Mouse (Mus musculus): ENCODE measurements around the gene Ezr. TPM values are rescaled to one million over a fixed set of nuclear protein-coding genes. Genes with fewer than 3 reads are reported as not detected.

The Ezr gene
- polyA plus RNA-seq, 1 experiment: 44.5 TPM

- DNase-seq (ENCODE audit: low read depth): no peak
- TF ChIP-seq POLR2A (IDR thresholded peaks at IDR 0.05; ENCODE audit: borderline replicate concordance, extremely low read depth, insufficient read depth, insufficient read length, poor library complexity, severe bottlenecking) (no peak), CTCF (IDR thresholded peaks at IDR 0.05; ENCODE audit: borderline replicate concordance, extremely low read depth, insufficient read depth, insufficient read length) (no peak)
Observed at GRCm38 (mm10) chr17:6777629-6778331, 4.8 kb downstream of the Ezr start.

GRCm38 (mm10) chr17:6777061-6777460 is 5.5 kb downstream of the Ezr start:
- TF ChIP-seq CTCF (IDR thresholded peaks at IDR 0.05; ENCODE audit: borderline replicate concordance, extremely low read depth, insufficient read depth, insufficient read length) (no peak), POLR2A (IDR thresholded peaks at IDR 0.05; ENCODE audit: borderline replicate concordance, extremely low read depth, insufficient read depth, insufficient read length, poor library complexity, severe bottlenecking) (no peak)
- DNase-seq (ENCODE audit: low read depth): no peak

GRCm38 (mm10) chr17:6776576-6776975 is 6.0 kb downstream of the Ezr start:
- DNase-seq (ENCODE audit: low read depth): no peak
- TF ChIP-seq POLR2A (IDR thresholded peaks at IDR 0.05; ENCODE audit: borderline replicate concordance, extremely low read depth, insufficient read depth, insufficient read length, poor library complexity, severe bottlenecking) (no peak), CTCF (IDR thresholded peaks at IDR 0.05; ENCODE audit: borderline replicate concordance, extremely low read depth, insufficient read depth, insufficient read length) (no peak)

DNA sequence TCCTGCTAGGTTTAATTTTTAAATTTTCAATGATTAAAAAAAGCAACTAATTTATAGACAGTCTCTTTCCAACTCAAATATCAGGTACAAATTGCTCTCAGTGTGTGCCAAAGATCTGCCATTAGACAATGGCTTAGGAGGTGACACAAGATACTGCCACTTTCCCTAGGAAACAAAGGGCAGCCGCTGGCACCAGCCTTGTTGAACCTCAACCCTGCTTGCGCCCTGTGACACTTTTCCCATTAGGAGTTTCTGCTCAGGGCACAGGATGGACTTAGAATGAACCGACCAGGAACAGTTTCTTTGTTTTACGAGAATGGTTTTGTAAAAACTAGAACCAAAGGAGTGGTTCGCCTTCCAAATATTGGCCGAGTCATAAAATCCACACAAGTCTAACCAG is 6.5 kb downstream of the Ezr start:
- TF ChIP-seq CTCF (IDR thresholded peaks at IDR 0.05; ENCODE audit: borderline replicate concordance, extremely low read depth, insufficient read depth, insufficient read length) (no peak), POLR2A (IDR thresholded peaks at IDR 0.05; ENCODE audit: borderline replicate concordance, extremely low read depth, insufficient read depth, insufficient read length, poor library complexity, severe bottlenecking) (no peak)
- DNase-seq (ENCODE audit: low read depth): no peak

DNA sequence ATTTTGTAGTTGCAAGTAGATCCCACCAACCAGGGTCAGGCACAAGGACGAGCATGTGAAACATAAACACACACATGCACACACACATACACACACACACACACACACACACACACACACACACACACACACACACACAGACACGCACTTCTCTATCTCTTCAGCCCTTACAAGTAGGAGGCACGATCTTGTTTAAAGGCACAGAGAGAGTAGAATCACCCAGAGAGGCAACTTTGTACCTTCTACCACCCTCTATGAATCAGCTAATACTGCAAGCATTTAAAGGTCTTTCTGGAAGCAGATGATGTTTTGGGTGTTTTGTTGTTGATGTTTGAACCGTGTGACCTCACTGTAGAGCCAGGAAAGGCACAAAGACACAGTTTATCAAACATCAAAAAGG is 6.9 kb downstream of the Ezr start:
- TF ChIP-seq POLR2A (IDR thresholded peaks at IDR 0.05; ENCODE audit: borderline replicate concordance, extremely low read depth, insufficient read depth, insufficient read length, poor library complexity, severe bottlenecking): no peak
- TF ChIP-seq CTCF (IDR thresholded peaks at IDR 0.05; ENCODE audit: borderline replicate concordance, extremely low read depth, insufficient read depth, insufficient read length): no peak
- DNase-seq (ENCODE audit: low read depth): no peak

DNA sequence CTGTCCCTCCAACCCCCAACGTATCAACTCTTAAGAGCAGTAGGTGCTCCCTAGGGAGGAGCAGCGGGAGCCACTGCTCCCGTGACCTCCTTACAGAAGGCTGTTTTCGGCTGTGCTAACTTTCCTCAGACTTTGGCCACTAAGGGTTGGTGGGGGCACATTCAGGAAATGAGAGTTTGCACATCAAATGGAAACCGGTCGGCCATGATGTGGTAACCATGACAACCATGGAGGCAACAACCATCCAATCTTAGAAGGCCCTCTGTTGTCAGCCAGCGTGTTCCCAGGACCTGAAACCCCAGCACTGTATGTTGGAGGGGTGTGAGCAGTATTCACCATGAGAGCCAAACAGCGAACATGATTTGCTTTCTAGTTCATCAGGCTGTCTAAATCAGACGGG is 7.4 kb downstream of the Ezr start:
- DNase-seq (ENCODE audit: low read depth): no peak
- no peak for TF ChIP-seq CTCF (IDR thresholded peaks at IDR 0.05; ENCODE audit: borderline replicate concordance, extremely low read depth, insufficient read depth, insufficient read length)
- TF ChIP-seq POLR2A (IDR thresholded peaks at IDR 0.05; ENCODE audit: borderline replicate concordance, extremely low read depth, insufficient read depth, insufficient read length, poor library complexity, severe bottlenecking): no peak

- DNase-seq (ENCODE audit: low read depth): no peak
- TF ChIP-seq POLR2A (IDR thresholded peaks at IDR 0.05; ENCODE audit: borderline replicate concordance, extremely low read depth, insufficient read depth, insufficient read length, poor library complexity, severe bottlenecking) (no peak), CTCF (IDR thresholded peaks at IDR 0.05; ENCODE audit: borderline replicate concordance, extremely low read depth, insufficient read depth, insufficient read length) (no peak)
Observed at GRCm38 (mm10) chr17:6773249-6773966, 9.2 kb downstream of the Ezr start.

GRCm38 (mm10) chr17:6772490-6772773 is 10.2 kb downstream of the Ezr start:
- DNase-seq (ENCODE audit: low read depth): no peak
- TF ChIP-seq POLR2A (IDR thresholded peaks at IDR 0.05; ENCODE audit: borderline replicate concordance, extremely low read depth, insufficient read depth, insufficient read length, poor library complexity, severe bottlenecking): no peak
- no peak for TF ChIP-seq CTCF (IDR thresholded peaks at IDR 0.05; ENCODE audit: borderline replicate concordance, extremely low read depth, insufficient read depth, insufficient read length)

GRCm38 (mm10) chr17:6771661-6772489 is 10.7 kb downstream of the Ezr start:
- TF ChIP-seq POLR2A (IDR thresholded peaks at IDR 0.05; ENCODE audit: borderline replicate concordance, extremely low read depth, insufficient read depth, insufficient read length, poor library complexity, severe bottlenecking) (no peak), CTCF (IDR thresholded peaks at IDR 0.05; ENCODE audit: borderline replicate concordance, extremely low read depth, insufficient read depth, insufficient read length) (no peak)
- DNase-seq (ENCODE audit: low read depth): no peak

DNA sequence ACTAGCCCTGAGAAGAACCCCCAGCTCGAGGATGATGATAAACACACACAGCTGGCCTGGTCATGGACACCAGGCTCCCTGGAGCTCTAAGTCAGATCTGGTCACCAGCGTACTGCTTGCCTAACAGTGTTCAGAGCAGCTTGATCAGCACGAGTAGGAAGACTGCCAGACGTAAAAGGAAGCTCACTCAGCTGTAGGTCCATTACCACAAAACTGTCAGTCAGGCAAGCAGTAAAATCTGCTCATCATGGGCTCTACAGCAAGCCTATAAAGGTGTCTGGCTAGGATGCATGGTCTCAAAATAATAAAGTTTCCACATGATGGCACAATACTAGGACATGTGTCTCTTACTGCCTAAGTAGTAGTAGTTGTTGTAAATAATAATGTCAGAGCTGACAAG is 13.0 kb downstream of the Ezr start:
- DNase-seq (ENCODE audit: low read depth): no peak
- no peak for TF ChIP-seq CTCF (IDR thresholded peaks at IDR 0.05; ENCODE audit: borderline replicate concordance, extremely low read depth, insufficient read depth, insufficient read length)
- TF ChIP-seq POLR2A (IDR thresholded peaks at IDR 0.05; ENCODE audit: borderline replicate concordance, extremely low read depth, insufficient read depth, insufficient read length, poor library complexity, severe bottlenecking): no peak

DNA sequence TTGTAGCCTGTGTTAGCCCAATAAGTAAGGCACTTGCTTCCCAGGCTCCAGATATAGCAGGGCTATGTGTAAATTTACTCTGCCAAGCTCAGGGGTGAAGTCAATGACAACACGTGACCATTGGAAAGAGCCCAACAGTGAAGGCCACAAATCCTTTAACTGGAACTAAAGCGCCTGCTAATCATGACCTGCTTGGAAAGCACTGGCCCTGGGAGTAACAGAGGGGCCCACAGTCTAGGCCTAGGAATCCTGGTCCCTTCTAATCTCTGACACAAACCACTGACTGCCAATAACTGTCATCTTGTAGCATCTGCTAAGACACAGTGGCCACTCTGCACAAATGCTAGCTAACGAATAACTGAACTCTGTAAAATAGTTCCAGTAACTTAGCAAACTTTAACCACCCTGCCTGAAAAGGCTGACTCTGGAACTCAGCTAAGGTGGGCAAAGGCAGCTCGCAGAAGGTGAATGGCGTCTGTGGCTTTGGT is 14.2 kb downstream of the Ezr start:
- DNase-seq (ENCODE audit: low read depth): no peak
- TF ChIP-seq CTCF (IDR thresholded peaks at IDR 0.05; ENCODE audit: borderline replicate concordance, extremely low read depth, insufficient read depth, insufficient read length): no peak
- TF ChIP-seq POLR2A (IDR thresholded peaks at IDR 0.05; ENCODE audit: borderline replicate concordance, extremely low read depth, insufficient read depth, insufficient read length, poor library complexity, severe bottlenecking): no peak

Data from brain, embryonic 14.5 days (tissue).